Mouse (Mus musculus) lung, embryonic 16.5 days (tissue): ENCODE measurements at regions not wholly inside any gene's neighbourhood (a gene's known extent, or its start where the extent isn't known, plus 50 kb on each side); places are given as distances from the start of the nearest gene placed in this dataset.
A peak's percentile ranks its signal among the peaks of the same experiment; 100 is the strongest.
"Not testable (repeated sequence)": the region's sequence is repeated elsewhere in the genome, so short reads cannot be mapped to it uniquely, and the experiment has no call there.

ENCODE experiments used
- ATAC-seq: fragments of 200-750 bp; cut with Nextera tagmentation; 2 replicates; pipeline ENCODE4 v1.8.0; 2017; ENCODE audit warnings: low read depth, mild to moderate bottlenecking, moderate library complexity
- H3K27ac ChIP-seq: fragments of 300-500 bp; sonication (generic); 2 replicates; pipeline ENCODE4 v1.5.1; 2014; ENCODE audit warnings: mild to moderate bottlenecking, control low read depth, low read length
- H3K27me3 ChIP-seq: fragments of 300-500 bp; sonication (generic); 2 replicates; pipeline ENCODE4 v1.6.1; 2014; ENCODE audit warnings: low read depth, low read length, mixed read lengths; ENCODE audit not compliant: control insufficient read depth, insufficient read depth
- H3K36me3 ChIP-seq: fragments of 300-500 bp; sonication (generic); 2 replicates; pipeline ENCODE4 v1.6.1; 2014; ENCODE audit warnings: low read length; ENCODE audit not compliant: control insufficient read depth, insufficient read depth
- H3K4me1 ChIP-seq: fragments of 300-500 bp; sonication (generic); replicated peaks from 2 replicates; pipeline ENCODE4 v1.6.1; 2014; ENCODE audit warnings: low read length, mixed read lengths; ENCODE audit not compliant: control insufficient read depth, insufficient read depth
- H3K4me2 ChIP-seq: fragments of 300-500 bp; sonication (generic); 2 replicates; pipeline ENCODE4 v1.6.1; 2014; ENCODE audit warnings: low read depth, low read length, control low read depth
- H3K4me3 ChIP-seq: fragments of 300-500 bp; sonication (generic); 2 replicates; pipeline ENCODE4 v1.5.1; 2014; ENCODE audit warnings: mild to moderate bottlenecking, low read length, control low read depth
- H3K9ac ChIP-seq: fragments of 300-500 bp; sonication (generic); 2 replicates; pipeline ENCODE4 v1.6.1; 2014; ENCODE audit warnings: low read length, control low read depth
- H3K9me3 ChIP-seq: fragments of 300-500 bp; sonication (generic); 2 replicates; pipeline ENCODE4 v1.6.1; 2016; ENCODE audit warnings: low read length; ENCODE audit not compliant: control insufficient read depth
- WGBS: fragments of 180-500 bp; shearing (Covaris S2); extraction: QIAGEN DNeasy Blood & Tissue Kit; methylation state at CpG from one replicate; pipeline ENCODE4 v1.1.7; 2014; 5-methylcytosine and 5-hydroxymethylcytosine counted together

DNA sequence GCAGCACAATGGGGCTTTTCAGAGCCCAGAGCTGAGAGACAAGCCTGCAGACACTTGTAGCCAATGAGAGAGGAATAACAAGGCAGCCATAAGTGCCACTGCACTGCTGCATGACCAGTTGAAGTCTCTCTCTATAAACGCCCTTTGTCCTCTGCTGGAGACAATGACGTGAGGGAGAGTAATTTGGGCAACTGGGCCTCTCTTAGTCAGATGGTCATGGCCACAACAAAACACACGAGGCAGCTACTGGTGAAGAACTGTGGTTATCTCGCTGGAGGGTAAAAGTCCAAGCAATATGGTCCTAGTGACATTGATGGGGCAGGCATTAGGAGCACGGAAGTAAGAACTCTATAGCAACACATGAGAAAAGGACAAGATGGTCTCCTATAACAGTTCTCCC is 111.5 kb downstream of the Tcp10c start:
- H3K9ac ChIP-seq, H3K36me3 ChIP-seq, H3K27me3 ChIP-seq, H3K4me1 ChIP-seq, H3K27ac ChIP-seq, H3K9me3 ChIP-seq, H3K4me2 ChIP-seq, H3K4me3 ChIP-seq, ATAC-seq: not testable (repeated sequence)
- 17% methylated on average over 4 of the region's 5 CpGs for WGBS

DNA sequence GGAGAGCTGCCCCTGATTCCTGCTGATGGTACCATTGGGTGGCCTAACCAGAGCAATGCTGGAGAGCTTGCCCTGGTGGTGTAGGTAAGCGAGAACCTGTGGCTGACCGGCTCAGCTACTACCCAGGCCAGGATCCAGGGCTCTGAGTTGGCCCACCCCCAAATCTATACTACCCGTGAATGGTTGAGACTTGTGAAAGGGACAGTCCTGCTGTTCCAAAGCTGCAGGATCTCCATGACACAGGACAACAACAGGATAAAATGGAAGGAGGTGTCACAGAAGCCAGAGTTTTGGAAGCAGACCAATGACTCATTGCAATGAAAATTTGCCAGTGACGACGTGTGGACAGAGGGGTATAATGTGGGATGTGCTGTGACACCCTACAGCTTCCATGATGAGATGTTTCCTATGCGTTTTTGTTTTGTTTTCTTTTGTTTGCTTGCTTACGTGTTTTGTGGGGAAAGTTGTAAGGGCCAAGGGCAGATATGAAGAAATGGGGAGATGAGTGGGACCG is 115.6 kb downstream of the Tcp10c start:
- H3K9ac ChIP-seq, H3K9me3 ChIP-seq, H3K27me3 ChIP-seq, H3K36me3 ChIP-seq, H3K4me2 ChIP-seq, H3K27ac ChIP-seq, H3K4me3 ChIP-seq: not testable (repeated sequence)
- H3K4me1 ChIP-seq, result peaks cover 17% of the 10 kb centered on the region
- 56% methylated on average over 8 of the region's 8 CpGs for WGBS
- ATAC-seq, result peak; percentile 53

DNA sequence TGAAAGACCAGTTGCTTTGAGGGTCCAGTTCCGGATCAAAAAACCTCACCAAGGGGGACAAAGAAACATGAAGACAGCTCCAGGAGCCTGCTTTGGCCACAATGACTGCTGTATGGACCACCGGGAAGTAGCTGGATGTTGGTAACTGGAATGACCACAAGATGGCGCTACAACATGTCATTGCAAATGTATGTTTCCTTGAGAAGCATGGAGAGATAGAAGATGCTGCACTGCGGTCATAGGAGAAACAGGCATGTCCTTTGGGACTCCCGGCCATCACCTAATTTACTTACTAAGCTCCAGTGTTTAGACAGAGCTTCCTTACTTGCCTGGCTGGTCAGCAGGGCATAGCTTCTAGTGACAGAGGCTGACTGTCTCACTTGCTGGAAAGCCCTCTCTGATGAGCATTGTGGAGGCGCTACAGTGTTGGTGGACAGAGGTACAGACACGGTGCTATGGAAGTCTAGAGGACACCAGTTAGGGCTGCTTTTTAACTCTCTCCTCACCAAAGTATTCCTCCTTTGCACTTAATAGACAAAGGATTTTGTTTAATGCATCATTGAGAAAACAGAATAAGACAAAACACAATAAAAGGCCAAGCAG is 118.2 kb downstream of the Tcp10c start:
- Histone ChIP-seq H3K4me2 (no peak overlapping the region), H3K9ac (no peak overlapping the region), H3K4me1 (peaks cover 19% of the 10 kb centered on the region), H3K36me3 (no peaks in the 10 kb centered on the region), H3K27ac (no peak overlapping the region), H3K4me3 (no peak overlapping the region), H3K9me3 (no peaks in the 10 kb centered on the region), H3K27me3 (no peaks in the 10 kb centered on the region)
- WGBS, result 10% methylated on average over 7 of the region's 7 CpGs
- peak; percentile 26; the same call in 1 of the 2 replicates for ATAC-seq

DNA sequence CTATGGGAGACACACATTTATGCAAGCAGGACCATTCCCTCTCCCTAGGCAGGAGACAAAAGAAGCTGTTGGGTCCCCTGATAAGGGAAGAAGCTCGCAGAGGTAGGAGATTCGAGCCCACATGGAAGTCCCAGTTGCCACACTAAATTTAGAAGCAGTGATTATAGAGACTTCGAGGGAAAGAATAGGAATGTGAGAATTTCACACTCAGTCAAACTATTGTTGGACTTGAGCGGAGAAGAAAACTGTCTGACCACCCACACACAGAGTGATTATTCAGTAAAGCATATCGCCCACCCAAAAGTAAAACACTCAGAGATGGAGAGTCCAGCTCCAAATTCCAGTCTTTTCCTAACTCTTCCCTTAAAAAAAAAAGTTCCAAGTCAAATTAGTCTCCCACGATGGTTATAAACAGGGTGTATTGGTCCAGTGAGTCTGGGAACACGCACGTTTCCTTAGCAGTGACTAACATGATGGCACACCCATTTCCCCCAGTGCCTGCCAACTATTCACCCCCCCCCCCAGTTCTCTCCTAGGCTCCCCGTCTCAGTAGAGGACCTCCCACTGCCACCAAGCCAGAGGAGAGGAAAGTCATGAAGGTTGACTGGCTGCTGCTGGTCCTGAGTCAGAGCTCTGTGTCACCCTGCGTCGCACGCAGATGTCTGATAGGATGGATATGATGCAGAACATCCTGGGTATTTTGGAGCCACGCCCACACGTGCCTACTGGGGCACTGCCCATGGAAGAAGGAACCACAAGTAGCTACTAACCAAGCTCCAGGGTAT is 120.1 kb downstream of the Tcp10c start:
- ATAC-seq, result peak; percentile 57; the same call in 1 of the 2 replicates
- H3K36me3 ChIP-seq, result no peaks in the 10 kb centered on the region
- H3K27me3 ChIP-seq, result no peaks in the 10 kb centered on the region
- H3K9me3 ChIP-seq, result no peaks in the 10 kb centered on the region
- H3K9ac ChIP-seq, result no peak overlapping the region
- WGBS, result 48% methylated on average over 14 of the region's 14 CpGs
- no peak overlapping the region for H3K4me3 ChIP-seq
- no peak overlapping the region for H3K4me2 ChIP-seq
- peaks cover 29% of the 10 kb centered on the region for H3K4me1 ChIP-seq
- peak overlapping the region; percentile 62 for H3K27ac ChIP-seq

DNA sequence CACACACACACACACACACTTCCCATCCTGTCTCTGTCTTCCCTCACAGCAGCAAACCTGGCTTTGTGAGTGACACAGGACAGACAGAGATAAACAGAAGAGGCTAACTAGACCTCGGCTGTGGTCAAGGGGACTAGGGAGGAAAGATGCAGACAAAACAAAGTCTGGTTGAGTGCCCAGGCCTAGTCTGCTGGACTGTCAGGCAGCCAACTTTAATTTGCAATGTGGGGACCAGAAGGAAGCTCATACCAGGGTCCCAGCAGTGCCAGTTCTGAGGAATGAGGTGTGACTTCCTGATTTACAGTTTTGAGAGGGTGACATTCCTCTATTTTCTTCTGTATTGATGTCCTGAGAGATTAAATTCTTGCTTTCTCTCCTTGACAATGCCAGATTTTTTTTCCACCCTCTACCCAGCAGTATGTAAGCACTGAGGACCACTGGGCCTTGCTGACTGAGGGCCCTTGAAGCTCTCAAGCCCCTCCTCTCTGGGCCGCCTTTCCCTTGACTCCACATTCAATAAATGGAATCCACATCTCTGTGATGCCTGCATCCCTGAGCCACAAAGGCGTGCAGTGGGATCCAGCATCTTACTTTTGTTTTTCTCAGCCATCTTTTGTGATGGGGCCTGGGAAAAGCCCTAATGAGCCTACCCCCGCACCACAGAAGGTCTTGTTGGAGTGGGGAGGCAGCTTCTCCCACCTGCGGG is 124.6 kb downstream of the Tcp10c start:
- Histone ChIP-seq H3K27me3 (no peaks in the 10 kb centered on the region), H3K4me2 (peak overlapping the region; percentile 19), H3K36me3 (no peaks in the 10 kb centered on the region), H3K4me3 (no peak overlapping the region), H3K4me1 (peaks cover 30% of the 10 kb centered on the region), H3K9ac (peak overlapping the region; percentile 22; the same call in 1 of the 2 replicates), H3K9me3 (no peaks in the 10 kb centered on the region), H3K27ac (peak overlapping the region; percentile 93)
- peak; percentile 87 for ATAC-seq
- 13% methylated on average over 5 of the region's 5 CpGs for WGBS

DNA sequence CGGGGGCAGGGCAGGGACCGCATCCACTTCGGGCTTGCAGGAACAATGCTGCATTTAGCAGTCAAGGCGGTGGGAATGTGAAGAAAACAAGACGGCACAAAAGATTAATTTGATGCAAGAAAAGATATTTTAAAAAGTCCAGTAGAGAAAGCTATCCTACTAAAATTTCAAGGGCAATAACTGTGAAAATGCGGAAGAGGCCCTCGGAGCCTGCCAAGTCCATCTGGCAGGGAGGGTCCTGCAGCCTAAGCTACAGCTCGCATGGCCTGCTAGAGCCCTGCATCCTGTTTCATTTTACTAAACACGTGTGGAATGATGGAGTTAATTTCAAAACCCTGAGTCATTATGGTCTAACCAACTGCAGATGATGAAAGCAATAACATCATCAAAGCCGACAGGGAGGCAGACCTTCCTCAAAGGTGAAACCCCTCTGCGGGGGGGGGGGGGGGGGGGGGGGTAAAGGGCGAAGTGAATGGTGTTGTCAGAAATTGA is 125.2 kb downstream of the Tcp10c start:
- Histone ChIP-seq H3K36me3 (no peaks in the 10 kb centered on the region), H3K4me1 (peaks cover 26% of the 10 kb centered on the region), H3K4me3 (no peak overlapping the region), H3K9ac (peak overlapping the region; percentile 22; the same call in 1 of the 2 replicates), H3K27ac (peak overlapping the region; percentile 93), H3K27me3 (no peaks in the 10 kb centered on the region), H3K9me3 (no peaks in the 10 kb centered on the region), H3K4me2 (peak overlapping the region; percentile 19)
- ATAC-seq, result peak; percentile 59
- WGBS, result 21% methylated on average over 11 of the region's 12 CpGs

DNA sequence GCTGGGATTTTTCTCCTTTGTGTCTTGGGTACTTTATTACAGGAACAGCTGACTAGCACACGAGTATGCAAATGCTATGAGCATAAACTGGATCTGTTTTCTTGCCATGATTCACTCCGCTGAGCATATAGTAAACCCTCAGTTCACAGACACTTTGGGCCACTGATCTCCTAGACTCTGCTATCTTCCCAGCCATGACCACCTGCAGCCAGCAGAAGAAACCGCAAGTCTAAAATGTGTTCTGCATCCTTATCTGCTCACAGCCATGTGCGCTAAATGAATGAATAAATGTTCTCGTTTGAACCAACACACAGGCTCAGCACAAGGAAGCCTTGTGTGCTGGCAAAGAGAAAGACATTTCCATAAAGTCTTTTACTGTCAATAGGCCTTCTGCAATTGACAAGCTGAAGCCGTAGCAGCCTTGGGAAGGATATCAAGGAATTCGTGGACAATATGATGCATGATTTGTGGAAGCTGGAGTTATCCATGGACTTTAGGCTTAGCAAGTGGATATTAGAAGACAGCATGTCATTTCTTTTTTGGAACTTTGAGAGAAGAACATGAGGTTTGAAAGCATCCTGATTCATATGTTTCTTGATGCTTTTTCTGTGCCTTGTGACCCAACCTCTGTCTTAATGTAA is 127.2 kb downstream of the Tcp10c start:
- no peak for ATAC-seq
- no peak overlapping the region for H3K4me2 ChIP-seq
- no peaks in the 10 kb centered on the region for H3K27me3 ChIP-seq
- peaks cover 21% of the 10 kb centered on the region for H3K4me1 ChIP-seq
- no peak overlapping the region for H3K4me3 ChIP-seq
- H3K9ac ChIP-seq, result no peak overlapping the region
- no peaks in the 10 kb centered on the region for H3K36me3 ChIP-seq
- no peak overlapping the region for H3K27ac ChIP-seq
- no peaks in the 10 kb centered on the region for H3K9me3 ChIP-seq
- 78% methylated on average over 7 of the region's 7 CpGs for WGBS

DNA sequence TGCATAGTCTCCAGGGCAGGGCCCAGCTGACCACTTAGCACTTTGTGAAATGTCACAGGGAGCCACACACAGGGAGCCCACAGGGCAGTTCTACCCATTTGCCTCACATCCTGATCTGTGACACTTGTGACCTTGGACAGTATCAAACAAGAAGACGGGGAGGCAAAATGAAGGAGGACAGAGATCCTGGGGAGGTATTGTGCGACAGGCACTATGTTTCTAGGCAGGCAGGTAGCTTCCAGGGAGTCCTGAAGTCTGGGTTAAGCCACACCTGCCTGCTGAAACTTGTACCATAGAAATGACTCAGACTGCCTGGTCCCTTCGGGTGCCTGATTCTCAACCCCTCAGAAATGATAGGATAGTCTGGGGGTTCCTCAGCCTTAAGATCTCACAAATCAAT is 127.8 kb downstream of the Tcp10c start:
- no peaks in the 10 kb centered on the region for H3K27me3 ChIP-seq

More for the DNA sequence above, 127.8 kb downstream of the Tcp10c start:
- Histone ChIP-seq H3K27ac (no peak overlapping the region), H3K4me3 (no peak overlapping the region), H3K4me2 (no peak overlapping the region), H3K4me1 (peaks cover 21% of the 10 kb centered on the region), H3K9me3 (no peaks in the 10 kb centered on the region), H3K36me3 (no peaks in the 10 kb centered on the region), H3K9ac (no peak overlapping the region)
- 81% methylated on average over 3 of the region's 3 CpGs for WGBS
- no peak for ATAC-seq
